19 mouse cellular contexts compared by ENCODE assay signal in the genomic region with DNA sequence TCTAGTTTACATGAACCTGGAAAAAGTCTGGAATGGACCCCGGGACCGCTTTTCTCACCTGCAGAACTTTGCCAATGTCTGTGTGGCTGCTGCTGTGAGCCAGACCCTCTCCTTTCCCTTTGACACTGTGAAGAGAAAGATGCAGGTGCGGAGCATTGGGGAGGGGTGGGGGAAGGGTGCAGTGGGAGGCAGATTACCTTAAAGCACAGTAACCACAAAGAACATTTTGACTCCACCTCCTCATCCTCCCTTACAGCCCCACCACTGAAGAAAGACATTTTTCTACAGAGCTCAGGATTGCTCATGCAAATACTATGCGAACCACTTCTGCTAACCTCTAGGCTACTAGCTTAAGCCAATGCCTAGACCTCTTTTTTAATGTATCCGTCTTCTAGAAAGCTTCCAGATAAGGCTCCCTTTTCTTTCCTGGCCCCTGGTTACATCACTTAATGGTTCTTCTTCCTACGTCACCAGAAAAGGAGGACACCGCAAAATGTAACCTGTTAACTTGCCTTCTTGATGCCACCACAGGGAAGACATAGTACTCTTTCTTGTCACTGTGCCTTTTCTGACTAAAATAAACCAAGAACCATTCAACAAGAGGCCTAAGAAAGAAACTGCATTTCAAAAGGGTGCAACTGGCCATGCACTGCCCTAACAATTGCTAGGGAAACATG. TPM values are rescaled to one million over a fixed set of nuclear protein-coding genes. Genes with fewer than 3 reads are reported as not detected.
DNase-seq lines count a peak whose midpoint lies in the region; ATAC-seq and TF ChIP-seq lines count a peak whose summit lies in the region.
"Had no signal": no experiment of that assay in that cellular context is flagged by ENCODE, and none has a peak within 500 bp of the region (broad histone marks: within the 10 kb centered on the region; RNA-seq: fewer than 3 reads in every experiment).

No protein-coding gene starts in this region.

- 72% methylated on average over 7 of the region's 7 CpGs for WGBS in midbrain, embryonic 14.5 days

- peak overlapping the region; percentile 78 for H3K27ac ChIP-seq in bone marrow macrophage, adult 2 months (ENCODE audit: insufficient read depth, low read depth, low read length)
- no peak overlapping the region for H3K27ac ChIP-seq in midbrain, embryonic 14.5 days (replicated peaks; ENCODE audit: low read depth, low read length)
- H3K27ac ChIP-seq: forebrain, embryonic 12.5 days; hindbrain, embryonic 15.5 days; kidney, embryonic 15.5 days; liver, embryonic 12.5 days had no signal

- no peak for TF ChIP-seq CTCF in bone marrow macrophage, adult 2 months (IDR thresholded peaks at IDR 0.05; ENCODE audit: low read depth, low read length)

- no peaks in the 10 kb centered on the region for H3K36me3 ChIP-seq in midbrain, embryonic 14.5 days (ENCODE audit: control insufficient read depth, insufficient read depth, low read length)
- H3K36me3 ChIP-seq: forebrain, embryonic 12.5 days; hindbrain, embryonic 15.5 days; kidney, embryonic 15.5 days; liver, embryonic 12.5 days had no signal

- no peak overlapping the region for H3K4me3 ChIP-seq in bone marrow macrophage, adult 2 months (ENCODE audit: insufficient read depth, low read length)
- H3K4me3 ChIP-seq in midbrain, embryonic 14.5 days (replicated peaks; ENCODE audit: low read depth, low read length): no peak overlapping the region
- H3K4me3 ChIP-seq: forebrain, embryonic 12.5 days; hindbrain, embryonic 15.5 days; kidney, embryonic 15.5 days; liver, embryonic 12.5 days had no signal

- H3K9ac ChIP-seq in midbrain, embryonic 14.5 days (replicated peaks; ENCODE audit: low read length): no peak overlapping the region
- H3K9ac ChIP-seq: forebrain, embryonic 12.5 days; hindbrain, embryonic 15.5 days; kidney, embryonic 15.5 days; liver, embryonic 12.5 days had no signal

- TF ChIP-seq POLR2A in bone marrow macrophage, adult 2 months (IDR thresholded peaks at IDR 0.05; ENCODE audit: borderline replicate concordance, low read depth, low read length): no peak

- no peak for ATAC-seq in midbrain, embryonic 14.5 days (ENCODE audit: low FRiP score, low TSS enrichment)
- ATAC-seq: intestine, postnatal 0 days; liver, embryonic 12.5 days; midbrain, embryonic 16.5 days had no signal

- H3K4me2 ChIP-seq in midbrain, embryonic 14.5 days (ENCODE audit: low read length): no peak overlapping the region
- H3K4me2 ChIP-seq: forebrain, embryonic 12.5 days; hindbrain, embryonic 15.5 days; kidney, embryonic 15.5 days; liver, embryonic 12.5 days had no signal

- no peaks in the 10 kb centered on the region for H3K27me3 ChIP-seq in midbrain, embryonic 14.5 days (ENCODE audit: control insufficient read depth, insufficient read depth, low read length)
- H3K27me3 ChIP-seq: forebrain, embryonic 12.5 days; hindbrain, embryonic 15.5 days; kidney, embryonic 15.5 days; liver, embryonic 12.5 days had no signal

- peak; percentile 26 to 30 for DNase-seq in spleen, postnatal 36 days (ENCODE audit: low spot score in 2 of 2)
- no peak for DNase-seq in spleen, adult 12 weeks (ENCODE audit: low spot score)
- peak; percentile 56 to 66 for DNase-seq in thymus, adult 18-20 months
- DNase-seq in thymus, postnatal 4 days: peak; percentile 74
- DNase-seq in midbrain, embryonic 14.5 days: no peak
- no peak for DNase-seq in cerebellum, adult 11 months
- no peak for DNase-seq in MN1 (ENCODE audit: low spot score)
- DNase-seq: gastrocnemius, postnatal 25 days; heart, postnatal 10 days; kidney, postnatal 4 days; lung, adult 2 months; right cerebral cortex, postnatal 25 days had no signal

- no peaks in the 10 kb centered on the region for H3K9me3 ChIP-seq in midbrain, embryonic 14.5 days (ENCODE audit: control insufficient read depth, low read length)
- H3K9me3 ChIP-seq: forebrain, embryonic 12.5 days; hindbrain, embryonic 15.5 days; kidney, embryonic 15.5 days; liver, embryonic 12.5 days had no signal

- peaks cover 20% of the 10 kb centered on the region for H3K4me1 ChIP-seq in bone marrow macrophage, adult 2 months (ENCODE audit: control insufficient read depth, insufficient read depth, low read length)
- no peaks in the 10 kb centered on the region for H3K4me1 ChIP-seq in midbrain, embryonic 14.5 days (ENCODE audit: control insufficient read depth, insufficient read depth, low read length)
- H3K4me1 ChIP-seq: hindbrain, embryonic 15.5 days; kidney, embryonic 15.5 days; liver, embryonic 12.5 days had no signal

RNA-seq across cellular contexts. Expression of a gene that starts 14.5 kb away (rescaled TPM):
- polyA plus RNA-seq in bone marrow macrophage, adult 2 months (2012; ENCODE audit: insufficient read depth, insufficient read length, missing spikeins): 5.8 and 6.4 TPM in 2 replicates
- polyA plus RNA-seq in midbrain, embryonic 14.5 days (2014; fragmentation: Nextera tagmentation; extraction: Ambion mirVana): 0.65 and 0.71 TPM in 2 replicates

RNA-seq across cellular contexts. Expression of a gene that starts 37.5 kb away (rescaled TPM):
- 259 and 263 TPM in 2 replicates for polyA plus RNA-seq in bone marrow macrophage, adult 2 months (2012; ENCODE audit: insufficient read depth, insufficient read length, missing spikeins)
- 552 and 571 TPM in 2 replicates for polyA plus RNA-seq in midbrain, embryonic 14.5 days (2014; fragmentation: Nextera tagmentation; extraction: Ambion mirVana)

Comparison
In these comparisons a context has a peak if more than half of its experiments do, and no peak if none do; other contexts are left out.
1. DNase-seq: peak in spleen, postnatal 36 days (2 of 2), thymus, adult 18-20 months (2 of 2) and thymus, postnatal 4 days (single experiment); none in spleen, adult 12 weeks (single experiment), midbrain, embryonic 14.5 days (single experiment), cerebellum, adult 11 months (single experiment) and MN1 (single experiment).